Mouse (Mus musculus): ENCODE measurements around the gene Nell2.

DNA sequence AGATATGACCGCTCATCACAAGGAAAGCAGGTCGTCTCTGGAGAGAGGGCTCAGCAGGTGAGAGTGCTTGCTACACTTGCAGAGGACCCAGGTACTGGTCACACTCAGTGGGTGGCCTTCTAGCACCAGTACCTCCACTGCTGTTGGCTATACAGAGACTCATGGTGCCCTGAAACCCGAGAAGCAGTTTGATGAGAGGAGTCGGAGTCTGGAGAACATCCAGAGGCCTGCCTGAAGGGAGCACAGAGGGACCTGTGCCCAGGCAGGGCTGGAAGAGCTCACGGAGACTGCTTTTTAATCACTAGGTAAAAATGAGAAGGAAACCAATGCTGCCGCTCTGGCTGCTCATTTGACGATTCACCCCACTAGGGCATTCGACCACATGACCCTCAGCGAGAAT, 271.2 kb downstream of the Nell2 start:
- TF ChIP-seq CTCF (IDR thresholded peaks at IDR 0.05; ENCODE audit: control insufficient read depth, insufficient read depth, insufficient read length) (no peak), USF1 (IDR thresholded peaks at IDR 0.05; ENCODE audit: low read depth) (no peak), MAX (IDR thresholded peaks at IDR 0.05) (no peak), MYOD1 (IDR thresholded peaks at IDR 0.05; ENCODE audit: control insufficient read depth, insufficient read length, low read depth) (no peak), MYOG (IDR thresholded peaks at IDR 0.05; ENCODE audit: control insufficient read depth, extremely low read depth, insufficient read length) (no peak)
